Mouse (Mus musculus) testis, adult 2 months (tissue): ENCODE data around the gene Dst.

ENCODE experiments used
- CTCF ChIP-seq: fragments of 200-500 bp; IDR thresholded peaks from 2 replicates; pipeline ENCODE4 v1.5.1; 2012; ENCODE audit warnings: low read depth, mild to moderate bottlenecking, inconsistent platforms, low read length, moderate library complexity; ENCODE audit not compliant: control insufficient read depth, insufficient read depth, insufficient replicate concordance
- POLR2A ChIP-seq: fragments of 200-500 bp; IDR thresholded peaks from 2 replicates; pipeline ENCODE4 v1.6.1; 2012; ENCODE audit warnings: low read depth, mild to moderate bottlenecking, inconsistent platforms, low read length, moderate library complexity; ENCODE audit not compliant: control insufficient read depth

DNA sequence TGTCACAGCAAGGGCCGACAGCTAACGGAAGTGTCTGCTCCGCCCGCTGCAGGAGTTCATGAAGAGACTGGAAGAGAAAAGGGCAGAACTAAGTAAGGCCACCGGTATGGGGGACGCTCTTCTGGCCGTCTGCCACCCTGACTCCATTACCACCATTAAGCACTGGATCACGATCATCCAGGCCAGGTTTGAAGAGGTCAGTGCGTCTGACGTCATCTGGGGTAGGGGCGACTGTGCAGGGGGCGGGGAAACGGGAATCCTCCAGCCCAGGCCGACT lies 381.4 kb downstream of the Dst start:
- no peak for TF ChIP-seq POLR2A
- TF ChIP-seq CTCF: no peak
